Mouse (Mus musculus) stomach, embryonic 16.5 days (tissue): ENCODE data around the gene Sde2. TPM values are rescaled to one million over a fixed set of nuclear protein-coding genes. Genes with fewer than 3 reads are reported as not detected.

Source experiments
- ATAC-seq: fragments of 200-750 bp; cut with Nextera tagmentation; 2 replicates; pipeline ENCODE4 v1.8.0; 2017; ENCODE audit warnings: moderate number of reproducible peaks, moderate TSS enrichment; ENCODE audit not compliant: insufficient read depth, low FRiP score
- H3K27ac ChIP-seq: fragments of 300-500 bp; sonication (generic); 2 replicates; pipeline ENCODE4 v1.5.1; 2014; ENCODE audit warnings: low read length
- H3K27me3 ChIP-seq: fragments of 300-500 bp; sonication (generic); 2 replicates; pipeline ENCODE4 v1.6.1; 2014; ENCODE audit warnings: low read length, control low read depth, mixed read lengths; ENCODE audit not compliant: control insufficient read depth, insufficient read depth
- H3K36me3 ChIP-seq: fragments of 300-500 bp; sonication (generic); 2 replicates; pipeline ENCODE4 v1.6.1; 2014; ENCODE audit warnings: low read length; ENCODE audit not compliant: control insufficient read depth, insufficient read depth
- H3K4me1 ChIP-seq: fragments of 300-500 bp; sonication (generic); 2 replicates; pipeline ENCODE4 v1.6.1; 2014; ENCODE audit warnings: low read length, control low read depth, mixed read lengths; ENCODE audit not compliant: control insufficient read depth, insufficient read depth
- H3K4me2 ChIP-seq: fragments of 300-500 bp; sonication (generic); 2 replicates; pipeline ENCODE4 v1.6.1; 2014; ENCODE audit warnings: low read depth, low read length, mixed read lengths
- H3K4me3 ChIP-seq: fragments of 300-500 bp; sonication (generic); replicated peaks from 2 replicates; pipeline ENCODE4 v1.5.1; 2014; ENCODE audit warnings: mild to moderate bottlenecking, low read length
- H3K9ac ChIP-seq: fragments of 300-500 bp; sonication (generic); 2 replicates; pipeline ENCODE4 v1.6.1; 2014; ENCODE audit warnings: low read length
- H3K9me3 ChIP-seq: fragments of 300-500 bp; sonication (generic); replicated peaks from 2 replicates; pipeline ENCODE4 v1.6.1; 2016; ENCODE audit warnings: low read length, control low read depth; ENCODE audit not compliant: control insufficient read depth
- WGBS: fragments of 180-500 bp; shearing (Covaris S2); extraction: QIAGEN DNeasy Blood & Tissue Kit; methylation state at CpG from one replicate; pipeline ENCODE4 v1.1.7; 2014; 5-methylcytosine and 5-hydroxymethylcytosine counted together
- polyA plus RNA-seq: library from polyadenylated mRNA; unstranded; fragments of >200 nt; fragmentation: Nextera tagmentation; extraction: Ambion mirVana; gene quantifications from 2 replicates; pipeline ENCODE4 v1.2.1, GENCODE M21; 2015

The Sde2 gene
- polyA plus RNA-seq, 1 experiment from 2014 or later, result 34.9 TPM

GRCm38 (mm10) chr1:180813885-180814740 is 36.8 kb upstream of the Sde2 start, which contains the start of gene H3f3a:
H3f3a (minus strand) TSS chr1:180813943.
- ATAC-seq, result peak; percentile 82
- H3K27me3 ChIP-seq, result no peaks in the 10 kb centered on the region

GRCm38 (mm10) chr1:180815371-180816024 is 35.4 kb upstream of the Sde2 start:
- Histone ChIP-seq H3K9me3 (no peaks in the 10 kb centered on the region), H3K27ac (no peak overlapping the region), H3K36me3 (no peaks in the 10 kb centered on the region), H3K4me1 (peaks cover 11% of the 10 kb centered on the region), H3K27me3 (no peaks in the 10 kb centered on the region), H3K9ac (no peak overlapping the region), H3K4me3 (no peak overlapping the region), H3K4me2 (no peak overlapping the region)
- WGBS, result 71% methylated on average over 12 of the region's 12 CpGs
- no peak for ATAC-seq

More at GRCm38 (mm10) chr1:180813885-180814740, 36.8 kb upstream of the Sde2 start, which contains the start of gene H3f3a:
- 2% methylated on average over 65 of the region's 69 CpGs for WGBS
- H3K4me2 ChIP-seq, result peak within 1 kb of the TSS; percentile 55
- peaks cover 20% of the 10 kb centered on the region for H3K4me1 ChIP-seq
- H3K36me3 ChIP-seq, result peaks cover 3% of the 10 kb centered on the region; the same call in 1 of the 2 replicates
- peak within 1 kb of the TSS; percentile 88 for H3K4me3 ChIP-seq
- peak within 1 kb of the TSS; percentile 100 for H3K9ac ChIP-seq
- peak within 1 kb of the TSS; percentile 100 for H3K27ac ChIP-seq
- no peaks in the 10 kb centered on the region for H3K9me3 ChIP-seq

GRCm38 (mm10) chr1:180818000-180818399 is 32.9 kb upstream of the Sde2 start:
- no peak overlapping the region for H3K4me2 ChIP-seq
- H3K27ac ChIP-seq, result no peak overlapping the region
- WGBS, result 69% methylated on average over 2 of the region's 2 CpGs
- H3K4me1 ChIP-seq, result 0 out of 2 replicates have a peak, but pooled peaks cover 7% of the 10 kb centered on the region
- no peaks in the 10 kb centered on the region for H3K27me3 ChIP-seq
- H3K36me3 ChIP-seq, result no peaks in the 10 kb centered on the region
- no peak for ATAC-seq
- no peaks in the 10 kb centered on the region for H3K9me3 ChIP-seq
- peak overlapping the region; percentile 5; the same call in 1 of the 2 replicates for H3K9ac ChIP-seq
- H3K4me3 ChIP-seq, result no peak overlapping the region

- ATAC-seq, result no peak; the same call in 1 of the 2 replicates
Measured at GRCm38 (mm10) chr1:180821101-180821500, 29.8 kb upstream of the Sde2 start.

GRCm38 (mm10) chr1:180822276-180822675 is 28.7 kb upstream of the Sde2 start:
- H3K9me3 ChIP-seq, result 0 out of 2 replicates have a peak, but pooled peaks cover 3% of the 10 kb centered on the region
- ATAC-seq, result no peak
- no peaks in the 10 kb centered on the region for H3K27me3 ChIP-seq
- no peak overlapping the region for H3K4me2 ChIP-seq
- WGBS, result 93% methylated on average over 5 of the region's 5 CpGs
- no peak overlapping the region for H3K9ac ChIP-seq
- no peak overlapping the region for H3K27ac ChIP-seq
- H3K4me3 ChIP-seq, result no peak overlapping the region
- H3K4me1 ChIP-seq, result no peaks in the 10 kb centered on the region
- H3K36me3 ChIP-seq, result no peaks in the 10 kb centered on the region

More at GRCm38 (mm10) chr1:180821101-180821500, 29.8 kb upstream of the Sde2 start:
- Histone ChIP-seq H3K4me1 (no peaks in the 10 kb centered on the region), H3K4me2 (no peak overlapping the region), H3K27ac (no peak overlapping the region), H3K4me3 (no peak overlapping the region), H3K27me3 (no peaks in the 10 kb centered on the region), H3K9ac (no peak overlapping the region), H3K9me3 (0 out of 2 replicates have a peak, but pooled peaks cover under 1% of the 10 kb centered on the region), H3K36me3 (no peaks in the 10 kb centered on the region)
- WGBS, result 82% methylated on average over 6 of the region's 6 CpGs

- Histone ChIP-seq H3K9me3 (0 out of 2 replicates have a peak, but pooled peaks cover 3% of the 10 kb centered on the region), H3K27me3 (no peaks in the 10 kb centered on the region), H3K27ac (no peak overlapping the region), H3K4me1 (no peaks in the 10 kb centered on the region), H3K36me3 (no peaks in the 10 kb centered on the region), H3K4me3 (no peak overlapping the region), H3K4me2 (no peak overlapping the region), H3K9ac (no peak overlapping the region)
- 76% methylated on average over 3 of the region's 3 CpGs for WGBS
- ATAC-seq, result no peak
Measured at GRCm38 (mm10) chr1:180823716-180824115, 27.2 kb upstream of the Sde2 start.

GRCm38 (mm10) chr1:180824721-180825120 is 26.2 kb upstream of the Sde2 start:
- no peak overlapping the region for H3K4me3 ChIP-seq
- 59% methylated on average over 3 of the region's 3 CpGs for WGBS
- H3K27me3 ChIP-seq, result no peaks in the 10 kb centered on the region
- 0 out of 2 replicates have a peak, but pooled peaks cover 1% of the 10 kb centered on the region for H3K4me1 ChIP-seq
- no peaks in the 10 kb centered on the region for H3K36me3 ChIP-seq
- 0 out of 2 replicates have a peak, but pooled peaks cover 3% of the 10 kb centered on the region for H3K9me3 ChIP-seq
- no peak for ATAC-seq
- H3K27ac ChIP-seq, result no peak overlapping the region
- H3K9ac ChIP-seq, result no peak overlapping the region
- H3K4me2 ChIP-seq, result no peak overlapping the region

GRCm38 (mm10) chr1:180826634-180827033 is 24.3 kb upstream of the Sde2 start:
- Histone ChIP-seq H3K4me2 (no peak overlapping the region), H3K4me3 (no peak overlapping the region), H3K27ac (no peak overlapping the region), H3K27me3 (no peaks in the 10 kb centered on the region), H3K9me3 (0 out of 2 replicates have a peak, but pooled peaks cover 3% of the 10 kb centered on the region), H3K36me3 (no peaks in the 10 kb centered on the region), H3K4me1 (peaks cover 12% of the 10 kb centered on the region; the same call in 1 of the 2 replicates), H3K9ac (no peak overlapping the region)
- whole genome bisulfite sequencing, result 88% methylated on average over 4 of the region's 4 CpGs
- no peak for ATAC-seq
